Mouse (Mus musculus) stomach, postnatal 0 days (tissue): ENCODE measurements around the gene Hacl1.

Experiments used
- CTCF ChIP-seq: IDR thresholded peaks from 2 replicates; pipeline ENCODE4 v1.5.1; 2016; ENCODE audit warnings: antibody characterized with exemption, low read depth, mild to moderate bottlenecking, moderate library complexity
- EP300 ChIP-seq: optimal IDR thresholded peaks from 2 replicates; pipeline ENCODE3; 2016; ENCODE audit warnings: antibody characterized with exemption

DNA sequence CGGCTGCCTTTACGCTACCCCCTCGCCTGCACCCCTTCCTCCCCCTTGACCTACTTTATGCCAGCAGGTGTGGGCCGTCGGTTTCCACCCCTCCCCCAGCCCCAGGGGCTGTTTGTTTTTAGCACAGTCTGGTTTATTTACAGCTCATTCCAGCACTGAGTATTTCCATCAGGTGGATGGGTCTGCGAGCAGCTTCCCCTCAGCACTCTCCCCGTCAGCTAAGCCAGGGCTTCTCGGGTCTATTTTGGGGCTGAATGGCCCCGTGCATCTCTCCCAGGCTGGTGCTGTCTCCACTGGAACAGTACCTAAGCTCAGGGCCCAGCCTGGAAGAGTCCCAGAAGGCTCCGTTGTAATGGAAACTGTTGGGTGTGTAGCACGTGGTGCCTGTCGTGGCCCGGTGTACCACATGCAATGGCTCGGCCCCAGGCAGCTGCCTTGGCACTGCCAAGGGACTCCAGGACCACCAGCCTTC is 85.1 kb downstream of the Hacl1 start:
- TF ChIP-seq EP300 (no peak), CTCF (no peak)
